Mouse (Mus musculus) megakaryocyte, embryonic 14.5 days (primary cell): ENCODE results near the gene Gm27029.

Experiments
- FLI1 ChIP-seq: IDR thresholded peaks from 2 replicates; pipeline ENCODE4 v1.6.1; 2012; ENCODE audit warnings: low read length, inconsistent platforms, mixed read lengths
- GATA1 ChIP-seq: IDR thresholded peaks from 3 replicates; pipeline ENCODE4 v1.6.1; 2012; ENCODE audit warnings: mixed read lengths, low read length, inconsistent platforms, borderline replicate concordance

- TF ChIP-seq GATA1 (no peak), FLI1 (no peak)
These were observed 18.2 kb upstream of the Gm27029 start for GRCm38 (mm10) chr11:101442760-101443159.
